Mouse (Mus musculus) ES-E14 (cell line): Measurements from ENCODE around the gene LTO1. TPM values are rescaled to one million over a fixed set of nuclear protein-coding genes. Genes with fewer than 3 reads are reported as not detected.

Source experiments
- DNase-seq: peaks from one replicate; pipeline ENCODE4 v3.0.0-alpha.2; 2013; ENCODE audit warnings: low read depth, low spot score
- H3K27ac ChIP-seq: 2 replicates; pipeline ENCODE4 v1.5.1; 2012; ENCODE audit warnings: low read depth, mild to moderate bottlenecking, low read length, moderate library complexity, mixed read lengths; ENCODE audit not compliant: poor library complexity, insufficient read depth, severe bottlenecking
- H3K36me3 ChIP-seq: 2 replicates; pipeline ENCODE4 v1.6.1; 2012; ENCODE audit warnings: mild to moderate bottlenecking, low read length, moderate library complexity, mixed read lengths; ENCODE audit not compliant: control insufficient read depth, poor library complexity, insufficient read depth, severe bottlenecking
- H3K4me1 ChIP-seq, 2 experiments: fragments of 150-350 bp in 1 of 2; sonication (generic) in 1 of 2; 2 replicates each; pipeline ENCODE4 v1.6.1; 2012; ENCODE audit warnings: low read length in 2 of 2, mild to moderate bottlenecking in 1 of 2, mixed read lengths in 1 of 2; ENCODE audit not compliant: control insufficient read depth in 2 of 2, insufficient read depth in 2 of 2, poor library complexity in 1 of 2
- H3K4me3 ChIP-seq, 2 experiments: fragments of 150-350 bp in 1 of 2; sonication (generic) in 1 of 2; 2 replicates each; pipeline ENCODE4 v1.5.1; 2012; ENCODE audit warnings: low read length in 2 of 2, low read depth in 1 of 2, mild to moderate bottlenecking in 1 of 2, mixed read lengths in 1 of 2; ENCODE audit not compliant: insufficient read depth in 1 of 2, poor library complexity in 1 of 2, severe bottlenecking in 1 of 2
- H3K9ac ChIP-seq: 2 replicates; pipeline ENCODE4 v1.6.1; 2012; ENCODE audit warnings: low read depth, mild to moderate bottlenecking, low read length, mixed read lengths; ENCODE audit not compliant: poor library complexity, insufficient read depth, severe bottlenecking
- H3K9me3 ChIP-seq: fragments of 150-350 bp; sonication (generic); 2 replicates; pipeline ENCODE4 v1.6.1; 2012; ENCODE audit warnings: low read depth, mild to moderate bottlenecking, low read length; ENCODE audit not compliant: control insufficient read depth, insufficient read depth
- CHD2 ChIP-seq: IDR thresholded peaks from 2 replicates; pipeline ENCODE4 v1.6.1; 2014; ENCODE audit warnings: mild to moderate bottlenecking, low read depth, low read length, inconsistent platforms
- HCFC1 ChIP-seq: IDR thresholded peaks from 2 replicates; pipeline ENCODE4 v1.6.1; 2012; ENCODE audit warnings: low read length, inconsistent platforms, borderline replicate concordance; ENCODE audit not compliant: insufficient read depth
- MAFK ChIP-seq: IDR thresholded peaks from 2 replicates; pipeline ENCODE4 v1.6.1; 2014; ENCODE audit warnings: mild to moderate bottlenecking, low read depth, low read length, inconsistent platforms; ENCODE audit not compliant: insufficient read depth
- ZC3H11A ChIP-seq: IDR thresholded peaks from 2 replicates; pipeline ENCODE4 v1.6.1; 2012; ENCODE audit warnings: low read depth, mild to moderate bottlenecking, inconsistent platforms, low read length, borderline replicate concordance
- ZNF384 ChIP-seq: IDR thresholded peaks from 2 replicates; pipeline ENCODE4 v1.6.1; 2012; ENCODE audit warnings: low read depth, low read length, inconsistent platforms
- in situ Hi-C, 2 experiments: fragments of 600-800 bp; cut with MboI; formaldehyde crosslinking; loops; one replicate each; pipeline ENCODE4 v1.15.1; 2025; ENCODE audit warnings: low sequenced_read_pairs in 2 of 2, inconsistent platforms in 1 of 2; ENCODE audit not compliant: unreplicated experiment in 2 of 2
- total RNA-seq: library from RNA; depleted of rRNA; stranded (reverse); fragments of 300-350 nt; gene quantifications from 2 replicates; pipeline ENCODE4 v1.2.3, GENCODE M21; 2012

The LTO1 gene
- total RNA-seq, 1 experiment, result 23.9 TPM

DNA sequence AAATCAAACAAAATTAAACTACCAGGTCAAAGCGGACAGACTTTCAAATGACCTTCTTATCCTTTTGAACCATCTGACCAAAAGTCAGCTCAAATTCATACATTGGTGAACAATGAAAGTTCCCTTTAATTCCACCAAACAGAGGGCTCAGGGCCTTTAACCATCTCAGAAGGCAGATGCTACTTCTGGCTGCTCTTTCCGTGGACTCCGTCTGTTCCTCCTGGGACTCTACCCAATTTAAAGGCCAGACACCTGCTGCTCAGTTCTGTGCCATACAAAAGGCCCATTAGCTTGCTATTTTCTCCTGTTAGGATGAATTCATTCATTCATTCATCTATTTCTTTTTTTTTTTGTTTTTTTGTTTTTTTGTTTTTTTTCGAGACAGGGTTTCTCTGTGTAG is 2.0 kb upstream of the LTO1 start:
- H3K4me3 ChIP-seq, result no peak overlapping the region
- H3K9me3 ChIP-seq, result no peaks in the 10 kb centered on the region
- H3K36me3 ChIP-seq, result no peaks in the 10 kb centered on the region
- H3K9ac ChIP-seq, result no peak overlapping the region
- peaks cover 0 to 5% of the 10 kb centered on the region in 2 experiments; a peak in 2 of 4 replicates for H3K4me1 ChIP-seq
- H3K27ac ChIP-seq, result no peak overlapping the region
- TF ChIP-seq ZC3H11A (no peak), MAFK (no peak), ZNF384 (no peak), CHD2 (no peak), HCFC1 (no peak)
- DNase-seq, result no peak
- in situ Hi-C loops, result loop anchor here in 1 of 2 experiments (25.0 kb wide), 1 partner anchor 326 kb away; the partner anchor contains the start of gene Fadd

GRCm38 (mm10) chr7:144914296-144914947 is 478 bp upstream of the LTO1 start:
- in situ Hi-C loops, result loop anchor here in 1 of 2 experiments (25.0 kb wide), 1 partner anchor 327 kb away; the partner anchor contains the start of gene Fadd
- H3K9me3 ChIP-seq, result no peaks in the 10 kb centered on the region
- H3K27ac ChIP-seq, result no peak overlapping the region
- peaks cover 6% of the 10 kb centered on the region; the same call in 1 of the 2 replicates for H3K36me3 ChIP-seq
- TF ChIP-seq CHD2, result no peak
- TF ChIP-seq ZC3H11A, result no peak
- peak; percentile 71; the same call in 1 of the 2 replicates for TF ChIP-seq ZNF384
- H3K4me3 ChIP-seq, result peak overlapping the region; percentile 87 to 95
- no peak for DNase-seq
- H3K4me1 ChIP-seq, result peaks cover 0 to 4% of the 10 kb centered on the region in 2 experiments; a peak in 1 of 4 replicates
- H3K9ac ChIP-seq, result peak overlapping the region; percentile 68

- peaks cover 17% of the 10 kb centered on the region; the same call in 1 of the 2 replicates for H3K36me3 ChIP-seq
- H3K9me3 ChIP-seq, result no peaks in the 10 kb centered on the region
- in situ Hi-C loops, result loop anchor here in 1 of 2 experiments (25.0 kb wide), 1 partner anchor 332 kb away; the partner anchor contains the start of gene Fadd
- H3K4me3 ChIP-seq, result no peak overlapping the region
- no peak overlapping the region for H3K27ac ChIP-seq
- no peaks in the 10 kb centered on the region for H3K4me1 ChIP-seq
- no peak overlapping the region for H3K9ac ChIP-seq
- TF ChIP-seq ZC3H11A, result 0 out of 2 replicates have a peak, but pooled peaks have one; percentile 17
- no peak for TF ChIP-seq MAFK
- DNase-seq, result no peak
Measured at GRCm38 (mm10) chr7:144918823-144919222, 3.9 kb downstream of the LTO1 start.

GRCm38 (mm10) chr7:144927591-144927990 is 12.7 kb downstream of the LTO1 start:
- in situ Hi-C loops, result no loop called here
- no peak overlapping the region for H3K27ac ChIP-seq
- no peak for DNase-seq
- no peaks in the 10 kb centered on the region for H3K9me3 ChIP-seq
- peaks cover 0 to 4% of the 10 kb centered on the region in 2 experiments; a peak in 1 of 4 replicates for H3K4me1 ChIP-seq
- H3K4me3 ChIP-seq, result no peak overlapping the region
- peaks cover 6% of the 10 kb centered on the region for H3K36me3 ChIP-seq
- no peak for TF ChIP-seq CHD2
- no peak overlapping the region for H3K9ac ChIP-seq
